Mouse (Mus musculus): Measurements from ENCODE around the gene Gm20696. TPM values are rescaled to one million over a fixed set of nuclear protein-coding genes. Genes with fewer than 3 reads are reported as not detected.

Gm20696 gene
- total RNA-seq, 4 experiments from 2014 or later: 7.2 to 9.9 (median 9.3) TPM

GRCm38 (mm10) chr6:99521641-99522358 is 144.8 kb downstream of the Gm20696 start:
- peak in 1 of 2 experiments; percentile 32 for DNase-seq (ENCODE audit: low spot score in 2 of 2)

GRCm38 (mm10) chr6:99521038-99521640 is 145.5 kb downstream of the Gm20696 start:
- peak in 1 of 2 experiments; percentile 31 for DNase-seq (ENCODE audit: low spot score in 2 of 2)

GRCm38 (mm10) chr6:99520676-99521037 is 145.9 kb downstream of the Gm20696 start:
- DNase-seq (ENCODE audit: low spot score in 2 of 2): no peak

- no peak for DNase-seq (ENCODE audit: low spot score in 2 of 2)
Measured at GRCm38 (mm10) chr6:99519806-99520675, 146.6 kb downstream of the Gm20696 start.

- no peak for DNase-seq (ENCODE audit: low spot score in 2 of 2)
Measured at GRCm38 (mm10) chr6:99519052-99519451, 147.5 kb downstream of the Gm20696 start.

GRCm38 (mm10) chr6:99515667-99516199 is 150.9 kb downstream of the Gm20696 start:
- no peak for DNase-seq (ENCODE audit: low spot score in 2 of 2)

- DNase-seq (ENCODE audit: low spot score in 2 of 2): no peak
Measured at GRCm38 (mm10) chr6:99511862-99512261, 154.7 kb downstream of the Gm20696 start.

- no peak for DNase-seq (ENCODE audit: low spot score in 2 of 2)
Measured at GRCm38 (mm10) chr6:99509189-99509592, 157.4 kb downstream of the Gm20696 start.

GRCm38 (mm10) chr6:99506816-99507215 is 159.8 kb downstream of the Gm20696 start:
- DNase-seq (ENCODE audit: low spot score in 2 of 2): no peak

GRCm38 (mm10) chr6:99503741-99504140 is 162.9 kb downstream of the Gm20696 start:
- DNase-seq (ENCODE audit: low spot score in 2 of 2): no peak

- no peak for DNase-seq (ENCODE audit: low spot score in 2 of 2)
Measured at GRCm38 (mm10) chr6:99502727-99503126, 163.9 kb downstream of the Gm20696 start.

- DNase-seq (ENCODE audit: low spot score in 2 of 2): no peak
Measured at GRCm38 (mm10) chr6:99502314-99502713, 164.3 kb downstream of the Gm20696 start.

GRCm38 (mm10) chr6:99500570-99501270 is 165.9 kb downstream of the Gm20696 start:
- DNase-seq (ENCODE audit: low spot score in 2 of 2): no peak

GRCm38 (mm10) chr6:99498082-99498481 is 168.5 kb downstream of the Gm20696 start:
- DNase-seq (ENCODE audit: low spot score in 2 of 2): no peak

- no peak for DNase-seq (ENCODE audit: low spot score in 2 of 2)
Measured at GRCm38 (mm10) chr6:99496114-99496513, 170.5 kb downstream of the Gm20696 start.

- no peak for DNase-seq (ENCODE audit: low spot score in 2 of 2)
Measured at GRCm38 (mm10) chr6:99492937-99493336, 173.7 kb downstream of the Gm20696 start.

GRCm38 (mm10) chr6:99491979-99492544 is 174.5 kb downstream of the Gm20696 start:
- no peak for DNase-seq (ENCODE audit: low spot score in 2 of 2)

- DNase-seq (ENCODE audit: low spot score in 2 of 2): no peak
Measured at GRCm38 (mm10) chr6:99491146-99491545, 175.5 kb downstream of the Gm20696 start.

- no peak for DNase-seq (ENCODE audit: low spot score in 2 of 2)
Measured at GRCm38 (mm10) chr6:99489900-99490648, 176.5 kb downstream of the Gm20696 start.

- DNase-seq (ENCODE audit: low spot score in 2 of 2): no peak
Measured at GRCm38 (mm10) chr6:99489423-99489822, 177.2 kb downstream of the Gm20696 start.

Data from left cerebral cortex, adult 8-10 months (tissue).